Mouse (Mus musculus) lung, adult 2 months (tissue): ENCODE data around the gene Rims1.

Experiments
- CTCF ChIP-seq: fragments of 200-500 bp; IDR thresholded peaks from 2 replicates; pipeline ENCODE4 v1.5.1; 2011; ENCODE audit warnings: mild to moderate bottlenecking, low read length, control low read depth; ENCODE audit not compliant: insufficient read depth
- POLR2A ChIP-seq: fragments of 200-500 bp; IDR thresholded peaks from 2 replicates; pipeline ENCODE4 v1.6.1; 2011; ENCODE audit warnings: low read depth, mild to moderate bottlenecking, control low read depth, low read length, borderline replicate concordance; ENCODE audit errors: extremely low read depth

DNA sequence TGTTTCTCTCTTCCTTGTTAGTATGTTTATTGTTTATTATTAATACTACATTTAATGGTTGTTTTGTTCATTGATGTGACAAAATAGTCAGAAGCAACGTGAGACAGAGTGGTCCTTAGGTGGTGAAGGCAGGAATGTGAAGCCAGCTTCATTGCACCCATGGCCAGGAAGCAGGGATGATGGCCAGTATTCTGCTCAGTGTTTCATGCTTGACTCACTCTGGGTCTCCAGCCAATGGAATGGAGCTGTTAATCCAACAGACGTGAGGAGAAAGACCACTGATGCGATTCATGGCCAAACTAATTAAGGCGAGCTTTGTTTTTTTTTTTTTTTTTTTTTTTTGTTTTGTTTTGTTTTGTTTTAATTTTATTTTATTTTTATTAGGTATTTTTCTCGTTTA lies 535.7 kb downstream of the Rims1 start:
- TF ChIP-seq POLR2A (no peak), CTCF (no peak)
